Mouse (Mus musculus): ENCODE results near the gene Nrxn2. TPM values are rescaled to one million over a fixed set of nuclear protein-coding genes. Genes with fewer than 3 reads are reported as not detected.

Nrxn2 gene
- total and polyA plus RNA-seq, 3 experiments: 0.20 to 0.71 (median 0.30) TPM

DNA sequence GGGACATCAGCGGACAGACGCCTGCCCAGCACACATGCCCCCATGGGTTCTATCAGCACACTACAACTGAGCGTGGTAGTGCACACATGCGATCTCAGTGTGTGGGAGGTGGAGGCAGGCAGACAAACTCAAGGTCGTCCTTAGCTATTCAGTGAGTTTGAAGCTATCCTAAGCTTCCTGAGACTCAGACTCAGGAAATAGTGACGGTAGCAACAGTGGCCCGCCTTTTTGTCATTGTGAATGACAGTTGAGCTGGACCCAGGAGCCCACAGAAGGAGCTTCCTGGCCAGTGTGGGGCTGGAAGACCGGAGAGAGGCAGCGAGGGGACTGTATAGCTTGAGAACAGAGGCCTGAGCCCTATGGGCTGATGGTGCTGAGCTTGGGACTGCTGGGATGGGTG, 54.3 kb downstream of the Nrxn2 start:
- no peak for DNase-seq (ENCODE audit: extremely low read depth)
- no peak overlapping the region for H3K9ac ChIP-seq (ENCODE audit: insufficient read depth, low read depth)
- H3K79me2 ChIP-seq (replicated peaks; ENCODE audit: control insufficient read depth, extremely low read depth, insufficient read depth, poor library complexity, severe bottlenecking): no peaks in the 10 kb centered on the region
- H3K4me1 ChIP-seq (ENCODE audit: control insufficient read depth in 1 of 2, insufficient read depth in 2 of 2): peaks cover 4 to 34% of the 10 kb centered on the region in 2 experiments; a peak in 3 of 4 replicates
- no peak overlapping the region for H3K4me3 ChIP-seq (replicated peaks in 1 of 3; ENCODE audit: low read depth in 2 of 3, low read length in 2 of 3, poor library complexity in 1 of 3)
- no peaks in the 10 kb centered on the region for H3K36me3 ChIP-seq (replicated peaks in 1 of 2; ENCODE audit: control insufficient read depth in 1 of 2, insufficient read depth in 1 of 2, low read length in 1 of 2)
- dilution Hi-C loops (cut with MboI; ENCODE audit: extremely low pct_ligation_motif_present, extremely low pct_unique_long_range_greater_than_20kb, low sequenced_read_pairs): no loop called here
- H3K4me2 ChIP-seq (ENCODE audit: insufficient read depth, low read depth, poor library complexity, severe bottlenecking): no peak overlapping the region
- no peak for TF ChIP-seq ZKSCAN1 (IDR thresholded peaks at IDR 0.05; ENCODE audit: borderline replicate concordance, low read depth, low read length)
- TF ChIP-seq ZMIZ1 (IDR thresholded peaks at IDR 0.05; ENCODE audit: low read depth, low read length): no peak
- no peak for TF ChIP-seq NELFE (IDR thresholded peaks at IDR 0.05; ENCODE audit: low read depth, low read length)
- in situ Hi-C loops (cut with MboI; ENCODE audit: low pct_ligation_motif_present, low pct_unique_long_range_greater_than_20kb, low sequenced_read_pairs): no loop called here
- H3K27me3 ChIP-seq (replicated peaks): peaks cover 2% of the 10 kb centered on the region
- no peaks in the 10 kb centered on the region for H3K9me3 ChIP-seq (replicated peaks; ENCODE audit: low read length)
- no peak overlapping the region for H3K27ac ChIP-seq (ENCODE audit: insufficient read depth, low read depth)

DNA sequence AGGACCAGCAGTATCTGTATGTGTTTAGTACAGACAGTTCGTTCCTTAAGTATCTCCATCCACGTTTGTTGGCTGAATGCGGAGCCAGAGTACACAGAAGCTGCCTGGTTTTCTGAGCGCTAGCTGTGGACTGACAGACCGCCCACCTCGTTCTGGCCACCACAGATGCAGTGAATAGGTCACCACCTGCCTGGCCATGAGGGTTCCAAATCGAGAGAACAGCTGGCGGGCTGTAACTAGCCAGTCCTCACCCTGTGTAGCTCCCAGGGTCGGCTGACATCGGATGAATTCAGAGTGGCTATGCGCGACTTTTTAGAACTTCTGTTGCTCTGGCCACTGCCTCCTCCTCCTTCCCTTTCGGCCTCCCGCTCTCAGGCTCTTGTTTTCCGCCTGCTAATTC, 56.2 kb downstream of the Nrxn2 start:
- no peaks in the 10 kb centered on the region for H3K9me3 ChIP-seq (replicated peaks; ENCODE audit: low read length)
- H3K27ac ChIP-seq (ENCODE audit: insufficient read depth, low read depth): no peak overlapping the region
- dilution Hi-C loops (cut with MboI; ENCODE audit: extremely low pct_ligation_motif_present, extremely low pct_unique_long_range_greater_than_20kb, low sequenced_read_pairs) (no loop called here), in situ Hi-C loops (cut with MboI; ENCODE audit: low pct_ligation_motif_present, low pct_unique_long_range_greater_than_20kb, low sequenced_read_pairs) (no loop called here)
- H3K79me2 ChIP-seq (replicated peaks; ENCODE audit: control insufficient read depth, extremely low read depth, insufficient read depth, poor library complexity, severe bottlenecking): no peaks in the 10 kb centered on the region
- H3K4me3 ChIP-seq (replicated peaks in 1 of 3; ENCODE audit: low read depth in 2 of 3, low read length in 2 of 3, poor library complexity in 1 of 3): no peak overlapping the region
- H3K4me2 ChIP-seq (ENCODE audit: insufficient read depth, low read depth, poor library complexity, severe bottlenecking): no peak overlapping the region
- no peak for DNase-seq (ENCODE audit: extremely low read depth)
- peaks cover 0 to 24% of the 10 kb centered on the region in 2 experiments; a peak in 2 of 4 replicates for H3K4me1 ChIP-seq (ENCODE audit: control insufficient read depth in 1 of 2, insufficient read depth in 2 of 2)
- H3K36me3 ChIP-seq (replicated peaks in 1 of 2; ENCODE audit: control insufficient read depth in 1 of 2, insufficient read depth in 1 of 2, low read length in 1 of 2): no peaks in the 10 kb centered on the region
- no peak for TF ChIP-seq JUN (IDR thresholded peaks at IDR 0.05; ENCODE audit: insufficient read depth, low read depth, low read length)
- TF ChIP-seq E2F4 (IDR thresholded peaks at IDR 0.05; ENCODE audit: insufficient replicate concordance, low read depth, low read length): no peak
- TF ChIP-seq HCFC1 (IDR thresholded peaks at IDR 0.05; ENCODE audit: low read depth, low read length): no peak
- no peak for TF ChIP-seq KAT2A (IDR thresholded peaks at IDR 0.05; ENCODE audit: insufficient replicate concordance, low read length)
- no peak for TF ChIP-seq USF2 (conservative IDR thresholded peaks at IDR 0.05; ENCODE audit: low read depth, low read length)
- no peak for TF ChIP-seq MEF2A (IDR thresholded peaks at IDR 0.05; ENCODE audit: borderline replicate concordance, low read depth, low read length)
- TF ChIP-seq CTCF (conservative IDR thresholded peaks at IDR 0.05 in 1 of 2, IDR thresholded peaks at IDR 0.05 in 1 of 2; ENCODE audit: low read depth in 2 of 2, low read length in 2 of 2): no peak
- TF ChIP-seq BHLHE40 (IDR thresholded peaks at IDR 0.05; ENCODE audit: low read depth, low read length): no peak
- TF ChIP-seq EP300 (IDR thresholded peaks at IDR 0.05; ENCODE audit: low read length): no peak
- TF ChIP-seq NELFE (IDR thresholded peaks at IDR 0.05; ENCODE audit: low read depth, low read length): no peak
- no peak for TF ChIP-seq POLR2A (IDR thresholded peaks at IDR 0.05; ENCODE audit: low read depth, low read length)
- no peak for TF ChIP-seq MAFK (IDR thresholded peaks at IDR 0.05; ENCODE audit: insufficient replicate concordance, low read length)
- TF ChIP-seq UBTF (IDR thresholded peaks at IDR 0.05; ENCODE audit: low read depth, low read length): no peak
- no peak for TF ChIP-seq MXI1 (IDR thresholded peaks at IDR 0.05; ENCODE audit: low read depth, low read length)
- no peak for TF ChIP-seq JUND (conservative IDR thresholded peaks at IDR 0.05; ENCODE audit: low read depth, low read length)
- H3K27me3 ChIP-seq (replicated peaks): peaks cover 2% of the 10 kb centered on the region
- no peak overlapping the region for H3K9ac ChIP-seq (ENCODE audit: insufficient read depth, low read depth)

Data from CH12.LX (cell line).